Mouse (Mus musculus): ENCODE data around the gene Tspo2.

DNA sequence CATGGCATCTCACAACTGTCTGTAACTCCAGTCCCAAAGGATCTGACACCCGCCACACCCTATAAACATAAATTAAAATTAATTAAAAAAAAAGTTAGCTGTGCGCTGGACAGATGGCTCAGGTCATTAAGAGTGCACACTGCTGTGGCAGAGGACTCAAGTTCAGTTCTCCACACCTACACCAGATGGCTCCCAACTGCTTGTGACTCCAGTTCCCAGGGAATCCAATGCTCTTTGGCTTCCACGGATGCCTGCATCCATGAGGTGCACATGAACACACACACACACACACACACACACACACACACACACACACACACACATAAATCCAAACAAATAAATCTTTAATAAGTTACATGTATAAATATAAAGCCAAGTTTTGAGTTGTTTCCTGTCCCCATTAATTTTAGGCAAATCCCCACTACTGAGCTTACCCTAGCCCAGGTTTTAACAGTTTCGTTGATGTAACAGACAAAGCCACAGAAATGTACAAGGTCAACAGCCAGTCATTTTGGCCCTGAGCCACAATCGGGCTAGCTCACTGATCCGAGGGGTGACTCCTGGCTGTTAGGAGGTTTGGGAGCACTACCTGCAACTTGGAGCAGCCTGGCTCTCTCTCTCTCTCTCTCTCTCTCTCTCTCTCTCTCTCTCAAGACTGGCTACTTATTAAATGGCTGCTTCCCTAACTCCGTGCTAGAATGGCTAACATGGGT, 8.4 kb downstream of the Tspo2 start:
- TF ChIP-seq POLR2A (IDR thresholded peaks at IDR 0.05; ENCODE audit: borderline replicate concordance, control insufficient read depth, low read depth, low read length) (no peak), CTCF (IDR thresholded peaks at IDR 0.05; ENCODE audit: control insufficient read depth, insufficient read depth, low read length) (no peak)

Data from bone marrow, adult 2 months (tissue).